Mouse (Mus musculus) E14TG2a.4 (cell line): Measurements from ENCODE around the gene Lamb3.

ENCODE experiments used
- CTCF ChIP-seq: conservative IDR thresholded peaks from 2 replicates; pipeline ENCODE4 v1.5.1; 2014; ENCODE audit warnings: low read length
- NANOG ChIP-seq: IDR thresholded peaks from 2 replicates; pipeline ENCODE4 v1.6.1; 2014; ENCODE audit warnings: borderline replicate concordance, low read length, mixed read lengths
- POU5F1 ChIP-seq: IDR thresholded peaks from 2 replicates; pipeline ENCODE4 v1.6.1; 2014; ENCODE audit warnings: low read length, borderline replicate concordance

GRCm38 (mm10) chr1:193289914-193290313, 82.4 kb downstream of the Lamb3 start:
- TF ChIP-seq CTCF: no peak
- TF ChIP-seq NANOG: no peak
- no peak for TF ChIP-seq POU5F1
